Mouse (Mus musculus) limb, embryonic 14.5 days (tissue): ENCODE results near the gene Gm17455. TPM values are rescaled to one million over a fixed set of nuclear protein-coding genes. Genes with fewer than 3 reads are reported as not detected.

Experiments
- ATAC-seq: fragments of 200-750 bp; cut with Nextera tagmentation; 2 replicates; pipeline ENCODE4 v1.8.0; 2017; ENCODE audit warnings: low read depth, moderate number of reproducible peaks, moderate TSS enrichment; ENCODE audit not compliant: low FRiP score
- DNase-seq: peaks from one replicate; pipeline ENCODE4 v3.0.0-alpha.2; 2015; ENCODE audit warnings: low spot score
- H3K27ac ChIP-seq: fragments of 300-500 bp; sonication (generic); replicated peaks from 2 replicates; pipeline ENCODE4 v1.5.1; 2014; ENCODE audit warnings: low read depth, mild to moderate bottlenecking, low read length, moderate library complexity, mixed read lengths
- H3K27me3 ChIP-seq: fragments of 300-500 bp; sonication (generic); 2 replicates; pipeline ENCODE4 v1.6.1; 2014; ENCODE audit warnings: low read length, mixed read lengths; ENCODE audit not compliant: control insufficient read depth, insufficient read depth
- H3K36me3 ChIP-seq: fragments of 300-500 bp; sonication (generic); 2 replicates; pipeline ENCODE4 v1.6.1; 2014; ENCODE audit warnings: mild to moderate bottlenecking, low read length, moderate library complexity, mixed read lengths; ENCODE audit not compliant: control insufficient read depth, insufficient read depth
- H3K4me1 ChIP-seq: fragments of 300-500 bp; sonication (generic); 2 replicates; pipeline ENCODE4 v1.6.1; 2014; ENCODE audit warnings: antibody characterized with exemption, low read length, mixed read lengths; ENCODE audit not compliant: control insufficient read depth, insufficient read depth
- H3K4me2 ChIP-seq: fragments of 300-500 bp; sonication (generic); replicated peaks from 2 replicates; pipeline ENCODE4 v1.6.1; 2014; ENCODE audit warnings: low read depth, mild to moderate bottlenecking, low read length, moderate library complexity; ENCODE audit not compliant: severe bottlenecking
- H3K4me3 ChIP-seq: fragments of 300-500 bp; sonication (generic); replicated peaks from 2 replicates; pipeline ENCODE4 v1.5.1; 2014; ENCODE audit warnings: low read length
- H3K9ac ChIP-seq: fragments of 300-500 bp; sonication (generic); 2 replicates; pipeline ENCODE4 v1.6.1; 2014; ENCODE audit warnings: mild to moderate bottlenecking, low read depth, low read length, moderate library complexity; ENCODE audit not compliant: severe bottlenecking
- H3K9me3 ChIP-seq: fragments of 300-500 bp; sonication (generic); 2 replicates; pipeline ENCODE4 v1.6.1; 2016; ENCODE audit warnings: low read length; ENCODE audit not compliant: control insufficient read depth
- POLR2A ChIP-seq: fragments of 200-500 bp; IDR thresholded peaks from 2 replicates; pipeline ENCODE4 v1.8.0; 2012; ENCODE audit warnings: inconsistent platforms, mild to moderate bottlenecking, moderate library complexity, borderline replicate concordance; ENCODE audit not compliant: insufficient read depth, insufficient read length; ENCODE audit errors: extremely low read depth
- WGBS: fragments of 180-500 bp; shearing (Covaris S2); extraction: QIAGEN DNeasy Blood & Tissue Kit; methylation state at CpG from one replicate; pipeline ENCODE4 v1.1.7; 2014; 5-methylcytosine and 5-hydroxymethylcytosine counted together
- polyA plus RNA-seq, 2 experiments: library from polyadenylated mRNA; depleted of rRNA in 1 of 2; stranded (reverse) in 1 of 2; unstranded in 1 of 2; fragments of >200 nt; fragmentation: Nextera tagmentation in 1 of 2; extraction: Ambion mirVana in 1 of 2; gene quantifications; 2 replicates each; pipeline versions ENCODE4 v1.2.1 to v1.2.3; 2012 to 2014

Gene Gm17455
- polyA plus RNA-seq, 2 experiments = 0.96 to 2.8 TPM

- no peaks in the 10 kb centered on the region for H3K27me3 ChIP-seq
- H3K36me3 ChIP-seq = no peaks in the 10 kb centered on the region
- H3K9me3 ChIP-seq = no peaks in the 10 kb centered on the region
- H3K4me3 ChIP-seq = no peak overlapping the region
- TF ChIP-seq POLR2A = no peak
- no peak overlapping the region for H3K27ac ChIP-seq
- DNase-seq = no peak
- H3K4me1 ChIP-seq = peaks cover 25% of the 10 kb centered on the region
- no peak overlapping the region for H3K4me2 ChIP-seq
- ATAC-seq = no peak
- no peak overlapping the region for H3K9ac ChIP-seq
- WGBS = 60% methylated on average over 5 of the region's 5 CpGs
Observed at GRCm38 (mm10) chr10:60353241-60354002, 46.1 kb upstream of the Gm17455 start.

DNA sequence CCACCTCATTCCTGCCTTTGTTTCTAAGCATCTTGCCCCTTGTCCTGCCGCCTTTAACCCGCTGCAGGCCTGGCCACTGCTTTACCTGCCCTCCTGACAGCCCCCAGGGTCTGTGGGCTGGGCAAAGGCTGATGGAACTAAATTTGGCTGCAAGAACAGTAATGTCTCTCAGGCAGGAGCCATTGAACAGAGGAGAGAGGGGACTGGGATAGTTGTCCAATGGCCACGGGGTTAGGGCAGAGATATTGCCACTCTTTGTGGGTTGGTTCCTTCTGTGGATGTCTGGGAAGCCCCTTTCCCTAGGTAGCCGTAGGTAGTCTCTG lies 45.6 kb upstream of the Gm17455 start:
- H3K4me1 ChIP-seq = peaks cover 19% of the 10 kb centered on the region
- TF ChIP-seq POLR2A = no peak

GRCm38 (mm10) chr10:60354881-60355677 lies 44.4 kb upstream of the Gm17455 start:
- no peak for ATAC-seq
- H3K4me3 ChIP-seq = no peak overlapping the region
- no peak overlapping the region; the same call in 1 of the 2 replicates for H3K27ac ChIP-seq
- DNase-seq = no peak
- H3K9me3 ChIP-seq = no peaks in the 10 kb centered on the region
- 60% methylated on average over 11 of the region's 11 CpGs for WGBS
- no peak overlapping the region for H3K4me2 ChIP-seq
- H3K27me3 ChIP-seq = no peaks in the 10 kb centered on the region
- no peak for TF ChIP-seq POLR2A
- no peaks in the 10 kb centered on the region for H3K36me3 ChIP-seq
- H3K9ac ChIP-seq = no peak overlapping the region
- peaks cover 11% of the 10 kb centered on the region for H3K4me1 ChIP-seq

More for the DNA sequence above, 45.6 kb upstream of the Gm17455 start:
- H3K9ac ChIP-seq = no peak overlapping the region
- DNase-seq (no peak), ATAC-seq (no peak)
- WGBS = 88% methylated on average over 4 of the region's 4 CpGs
- no peak overlapping the region for H3K4me2 ChIP-seq
- no peaks in the 10 kb centered on the region for H3K9me3 ChIP-seq
- H3K36me3 ChIP-seq = no peaks in the 10 kb centered on the region
- H3K27me3 ChIP-seq = no peaks in the 10 kb centered on the region
- H3K27ac ChIP-seq = no peak overlapping the region
- no peak overlapping the region for H3K4me3 ChIP-seq

DNA sequence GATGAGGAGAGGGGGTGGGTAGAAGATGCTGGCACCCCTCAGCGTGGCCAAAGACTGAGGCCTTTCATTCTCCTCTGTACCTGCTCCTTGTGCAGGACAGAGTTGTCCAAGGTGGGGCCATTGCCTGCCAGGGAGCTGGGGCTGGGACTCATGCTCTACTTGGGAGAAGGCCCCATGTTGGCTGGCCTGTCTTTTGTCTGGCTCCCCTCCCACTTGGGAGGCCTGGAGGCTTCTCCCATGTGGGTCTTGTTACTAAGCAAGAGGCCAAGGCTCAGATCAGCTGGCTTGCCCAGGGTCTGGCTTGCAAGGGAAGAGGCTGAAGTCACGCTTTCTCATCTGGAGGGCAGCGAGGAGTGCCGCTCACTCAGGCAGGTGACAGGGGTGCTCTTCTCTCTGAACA lies 42.1 kb upstream of the Gm17455 start:
- no peak overlapping the region for H3K4me2 ChIP-seq
- no peak for ATAC-seq
- DNase-seq = no peak
- peaks cover 8% of the 10 kb centered on the region for H3K4me1 ChIP-seq
- WGBS = 85% methylated on average over 4 of the region's 4 CpGs
- H3K9ac ChIP-seq = no peak overlapping the region
- H3K4me3 ChIP-seq = no peak overlapping the region
- H3K27me3 ChIP-seq = no peaks in the 10 kb centered on the region
- TF ChIP-seq POLR2A = no peak
- no peak overlapping the region for H3K27ac ChIP-seq
- no peaks in the 10 kb centered on the region for H3K36me3 ChIP-seq
- H3K9me3 ChIP-seq = no peaks in the 10 kb centered on the region

GRCm38 (mm10) chr10:60357901-60358300 lies 41.6 kb upstream of the Gm17455 start:
- 92% methylated on average over 14 of the region's 14 CpGs for WGBS
- H3K27me3 ChIP-seq = no peaks in the 10 kb centered on the region

More at GRCm38 (mm10) chr10:60357901-60358300, 41.6 kb upstream of the Gm17455 start:
- no peak overlapping the region for H3K27ac ChIP-seq
- no peak overlapping the region for H3K4me2 ChIP-seq
- no peak for TF ChIP-seq POLR2A
- H3K9ac ChIP-seq = no peak overlapping the region
- H3K36me3 ChIP-seq = no peaks in the 10 kb centered on the region
- peaks cover 12% of the 10 kb centered on the region for H3K4me1 ChIP-seq
- no peak for ATAC-seq
- no peaks in the 10 kb centered on the region for H3K9me3 ChIP-seq
- no peak overlapping the region for H3K4me3 ChIP-seq
- no peak for DNase-seq
